Mouse (Mus musculus): Measurements from ENCODE around the gene Stat6.
"Not testable (repeated sequence)": the region's sequence is repeated elsewhere in the genome, so short reads cannot be mapped to it uniquely, and the experiment has no call there.

DNA sequence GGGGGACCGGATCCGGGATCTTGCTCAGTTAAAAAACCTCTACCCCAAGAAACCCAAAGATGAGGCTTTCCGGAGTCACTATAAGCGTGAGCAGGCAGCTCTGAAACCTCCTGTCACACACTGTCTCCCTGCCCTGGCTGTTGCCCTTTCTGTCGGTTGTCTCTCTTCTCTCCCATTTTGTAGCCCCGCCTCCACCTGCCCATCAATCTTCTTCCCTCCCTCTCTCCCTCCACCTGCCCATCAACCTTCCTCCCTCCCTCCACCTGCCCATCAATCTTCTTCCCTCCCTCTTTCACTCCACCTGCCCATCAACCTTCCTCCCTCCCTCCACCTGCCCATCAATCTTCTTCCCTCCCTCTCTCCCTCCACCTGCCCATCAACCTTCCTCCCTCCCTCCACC is 14.8 kb downstream of the Stat6 start:
- not testable (repeated sequence) for TF ChIP-seq CTCF (conservative IDR thresholded peaks at IDR 0.05; ENCODE audit: insufficient read depth, insufficient read length, low read depth, low read length); POLR2A (IDR thresholded peaks at IDR 0.05; ENCODE audit: low read depth, low read length)

All from kidney, adult 2 months (tissue).